Mouse (Mus musculus) erythroblast, embryonic 14.5 days (primary cell): Measurements from ENCODE around the gene Chchd10.

Experiments used
- GATA1 ChIP-seq: IDR thresholded peaks from 2 replicates; pipeline ENCODE4 v1.6.1; 2012; ENCODE audit warnings: low read length, inconsistent platforms, mixed read lengths
- TAL1 ChIP-seq: IDR thresholded peaks from 3 replicates; pipeline ENCODE4 v1.6.1; 2012; ENCODE audit warnings: low read length, inconsistent platforms, mixed read lengths

GRCm38 (mm10) chr10:75921726-75922560 lies 11.0 kb upstream of the Chchd10 start:
- no peak for TF ChIP-seq GATA1
- TF ChIP-seq TAL1: no peak
